Mouse (Mus musculus): Measurements from ENCODE around the gene Olfr155.

Olfr155 gene

DNA sequence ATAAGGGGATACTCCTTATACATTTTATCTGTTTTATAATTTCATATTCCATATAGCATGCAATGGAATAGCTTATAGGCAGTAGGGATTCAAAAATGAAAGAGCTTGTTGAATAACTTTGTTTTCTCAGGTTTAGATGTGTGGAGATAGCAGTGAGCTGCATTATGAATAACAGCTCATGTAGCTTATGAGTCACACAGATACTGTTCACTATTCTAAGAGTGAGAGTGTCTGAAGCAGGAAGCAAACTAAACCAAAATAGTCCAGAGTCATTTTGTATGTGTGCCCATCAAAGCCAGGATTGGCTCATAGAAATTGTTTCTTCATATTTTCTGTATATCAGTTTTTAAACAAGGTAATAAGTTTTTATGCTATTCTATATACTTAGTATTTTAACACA is 45.8 kb downstream of the Olfr155 start:
- DNase-seq, result no peak

DNA sequence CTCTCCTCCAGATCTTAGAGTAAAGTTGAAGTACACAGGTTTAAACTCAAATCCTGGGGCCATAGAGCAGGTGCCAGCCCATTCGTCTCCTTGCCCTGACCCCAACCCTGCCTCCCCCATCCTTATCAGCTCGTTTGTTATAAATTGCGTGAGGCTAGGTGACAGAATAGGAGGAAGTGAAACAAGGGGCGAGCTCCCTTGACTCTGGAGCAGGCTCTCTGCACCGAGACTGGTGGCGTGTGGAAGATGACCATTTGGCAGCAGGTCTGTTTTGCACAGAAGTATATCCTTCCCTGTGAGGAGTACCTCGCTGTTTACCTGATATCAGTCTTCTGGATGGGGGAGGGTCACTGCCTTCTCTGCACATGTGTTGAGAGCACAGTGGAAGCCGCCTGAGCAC is 47.8 kb downstream of the Olfr155 start:
- DNase-seq, result no peak

DNA sequence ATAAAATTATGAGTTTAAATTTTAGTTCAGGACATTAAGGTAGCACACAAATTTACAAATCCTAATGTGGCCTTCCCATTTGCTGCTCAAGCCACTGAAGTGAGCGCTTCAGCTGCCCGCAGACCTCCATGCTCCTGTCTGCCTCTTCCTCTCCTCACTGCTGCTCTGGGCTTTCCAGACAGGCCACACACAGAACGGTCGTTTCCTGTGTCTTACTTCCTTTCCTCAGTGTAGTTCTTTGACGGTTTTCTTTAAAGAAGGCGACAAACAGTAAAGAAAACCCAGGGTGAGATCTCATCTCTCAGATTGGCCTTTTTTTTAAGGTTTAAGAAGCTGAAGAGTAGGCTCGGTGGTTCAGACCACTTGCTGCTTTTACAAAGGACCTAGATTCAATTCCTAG is 52.3 kb downstream of the Olfr155 start:
- DNase-seq, result no peak

DNA sequence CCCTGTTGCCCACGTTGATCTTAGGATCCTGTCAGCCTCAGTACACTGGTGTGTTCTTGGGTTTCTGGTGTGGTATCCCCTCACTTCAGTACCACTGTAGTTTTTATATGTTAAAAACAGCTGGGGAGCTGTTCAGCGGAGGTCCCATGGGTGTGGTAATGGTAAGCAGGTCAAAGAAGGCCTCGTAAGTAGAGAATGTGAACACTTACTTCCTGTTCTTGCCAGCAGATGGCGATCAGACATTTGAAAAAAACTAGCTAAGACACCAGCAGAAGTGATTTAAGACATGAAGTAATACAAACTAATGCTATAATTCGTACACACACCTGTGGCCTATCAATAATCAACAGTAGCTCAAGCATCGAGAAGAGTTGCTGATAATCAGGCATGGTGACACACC is 55.1 kb downstream of the Olfr155 start:
- DNase-seq, result peak; percentile 67
